Mouse (Mus musculus): ENCODE measurements around the gene Smarca1.

Smarca1 gene

DNA sequence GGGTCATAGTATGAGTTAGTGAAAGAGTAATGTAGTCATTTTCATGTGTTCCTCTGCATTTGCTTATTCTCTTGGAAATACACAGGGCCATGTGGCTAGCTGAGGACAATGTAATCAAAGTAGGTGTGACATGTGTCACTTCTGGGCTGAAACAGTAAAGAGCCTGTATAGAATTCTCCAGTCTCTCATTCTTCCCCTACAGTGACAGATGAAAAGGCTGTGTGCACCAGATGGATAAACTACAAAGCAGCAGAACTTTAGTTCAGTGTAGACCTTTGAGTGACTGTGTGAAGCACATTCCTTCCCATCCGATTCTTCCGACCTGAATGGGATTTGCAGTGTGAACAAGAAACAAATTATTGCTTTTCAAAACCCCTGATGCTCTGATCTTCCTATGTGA is 84.1 kb downstream of the Smarca1 start:
- in situ Hi-C loops (cut with MboI; ENCODE audit: low sequenced_read_pairs), result no loop called here

DNA sequence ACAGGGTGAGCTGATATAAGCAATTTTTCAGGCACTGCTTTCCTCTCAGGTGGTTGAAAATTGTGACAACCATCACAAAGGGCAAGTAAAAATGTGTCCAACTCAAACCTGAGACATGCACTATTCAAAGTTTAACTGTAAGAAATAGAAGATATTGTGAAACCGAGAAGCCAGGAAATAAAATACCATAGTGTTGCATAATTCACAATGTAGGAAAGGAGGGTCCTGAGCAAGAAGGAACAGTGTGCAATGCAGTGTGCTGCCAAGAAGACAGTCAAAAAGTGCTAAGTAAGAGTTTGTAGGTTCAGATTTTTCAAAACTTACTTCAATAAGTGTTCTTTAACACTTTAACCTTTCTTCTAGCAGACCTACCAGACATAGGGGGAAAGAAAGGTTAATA is 128.3 kb downstream of the Smarca1 start:
- in situ Hi-C loops (cut with MboI; ENCODE audit: low sequenced_read_pairs), result no loop called here

- in situ Hi-C loops (cut with MboI; ENCODE audit: low sequenced_read_pairs), result no loop called here
These were observed 132.6 kb downstream of the Smarca1 start for GRCm38 (mm10) chrX:47760212-47760611.

All from CH12F3 (cell line).